Mouse (Mus musculus): ENCODE measurements around the gene Elfn1. TPM values are rescaled to one million over a fixed set of nuclear protein-coding genes. Genes with fewer than 3 reads are reported as not detected.

The Elfn1 gene
- 0.13 TPM in 1 of 2 replicates, not detected in the other for polyA plus RNA-seq (2014; fragmentation: Nextera tagmentation; extraction: Ambion mirVana)

GRCm38 (mm10) chr5:139907714-139908242 is at the start of gene Elfn1:
Gene Elfn1, plus strand, starts transcription at chr5:139907943.
- no peak for ATAC-seq (replicated peaks; ENCODE audit: insufficient number of reproducible peaks, low FRiP score, low TSS enrichment)
- peak within 1 kb of the TSS; percentile 99 for H3K4me2 ChIP-seq
- no peak within 1 kb of the TSS for H3K27ac ChIP-seq (ENCODE audit: low read depth, low read length)
- H3K9ac ChIP-seq (ENCODE audit: low read depth, low read length): peak within 1 kb of the TSS; percentile 58; the same call in 1 of the 2 replicates
- WGBS (ENCODE audit: insufficient replicate concordance): 2% methylated on average over 33 of the region's 33 CpGs
- H3K36me3 ChIP-seq (ENCODE audit: control insufficient read depth, insufficient read depth, low read length): no peaks in the 10 kb centered on the region
- peaks cover 87% of the 10 kb centered on the region for H3K27me3 ChIP-seq (ENCODE audit: control insufficient read depth, insufficient read depth, low read length)
- H3K9me3 ChIP-seq (replicated peaks; ENCODE audit: control insufficient read depth, low read length): no peaks in the 10 kb centered on the region
- peaks cover 25% of the 10 kb centered on the region for H3K4me1 ChIP-seq (ENCODE audit: control insufficient read depth, insufficient read depth, low read length)
- peak within 1 kb of the TSS; percentile 65 for H3K4me3 ChIP-seq (ENCODE audit: low read depth, low read length)

GRCm38 (mm10) chr5:139860328-139861104 is 47.2 kb upstream of the Elfn1 start:
- H3K9me3 ChIP-seq (replicated peaks; ENCODE audit: control insufficient read depth, low read length): no peaks in the 10 kb centered on the region; the same call in 1 of the 2 replicates
- H3K27ac ChIP-seq (ENCODE audit: low read depth, low read length): no peak overlapping the region
- H3K36me3 ChIP-seq (ENCODE audit: control insufficient read depth, insufficient read depth, low read length): no peaks in the 10 kb centered on the region
- no peak overlapping the region for H3K9ac ChIP-seq (ENCODE audit: low read depth, low read length)
- no peak overlapping the region for H3K4me2 ChIP-seq
- no peak for ATAC-seq (replicated peaks; ENCODE audit: insufficient number of reproducible peaks, low FRiP score, low TSS enrichment)
- no peaks in the 10 kb centered on the region; the same call in 1 of the 2 replicates for H3K27me3 ChIP-seq (ENCODE audit: control insufficient read depth, insufficient read depth, low read length)
- H3K4me3 ChIP-seq (ENCODE audit: low read depth, low read length): no peak overlapping the region
- 58% methylated on average over 15 of the region's 15 CpGs for WGBS (ENCODE audit: insufficient replicate concordance)
- H3K4me1 ChIP-seq (ENCODE audit: control insufficient read depth, insufficient read depth, low read length): no peaks in the 10 kb centered on the region

GRCm38 (mm10) chr5:139862759-139863158 is 45.0 kb upstream of the Elfn1 start:
- WGBS (ENCODE audit: insufficient replicate concordance): 54% methylated on average over 4 of the region's 4 CpGs
- no peaks in the 10 kb centered on the region; the same call in 1 of the 2 replicates for H3K27me3 ChIP-seq (ENCODE audit: control insufficient read depth, insufficient read depth, low read length)
- no peak for ATAC-seq (replicated peaks; ENCODE audit: insufficient number of reproducible peaks, low FRiP score, low TSS enrichment)

GRCm38 (mm10) chr5:139870886-139871285 is 36.9 kb upstream of the Elfn1 start:
- WGBS (ENCODE audit: insufficient replicate concordance): 13% methylated on average over 3 of the region's 4 CpGs
- Histone ChIP-seq H3K27ac (ENCODE audit: low read depth, low read length) (no peak overlapping the region), H3K9me3 (replicated peaks; ENCODE audit: control insufficient read depth, low read length) (no peaks in the 10 kb centered on the region), H3K4me2 (no peak overlapping the region), H3K9ac (ENCODE audit: low read depth, low read length) (no peak overlapping the region), H3K4me3 (ENCODE audit: low read depth, low read length) (no peak overlapping the region), H3K4me1 (ENCODE audit: control insufficient read depth, insufficient read depth, low read length) (no peaks in the 10 kb centered on the region), H3K27me3 (ENCODE audit: control insufficient read depth, insufficient read depth, low read length) (0 out of 2 replicates have a peak, but pooled peaks cover 10% of the 10 kb centered on the region), H3K36me3 (ENCODE audit: control insufficient read depth, insufficient read depth, low read length) (no peaks in the 10 kb centered on the region)
- ATAC-seq (replicated peaks; ENCODE audit: insufficient number of reproducible peaks, low FRiP score, low TSS enrichment): no peak

More at GRCm38 (mm10) chr5:139862759-139863158, 45.0 kb upstream of the Elfn1 start:
- Histone ChIP-seq H3K9ac (ENCODE audit: low read depth, low read length) (no peak overlapping the region), H3K27ac (ENCODE audit: low read depth, low read length) (no peak overlapping the region), H3K4me3 (ENCODE audit: low read depth, low read length) (no peak overlapping the region), H3K4me1 (ENCODE audit: control insufficient read depth, insufficient read depth, low read length) (no peaks in the 10 kb centered on the region), H3K4me2 (no peak overlapping the region), H3K36me3 (ENCODE audit: control insufficient read depth, insufficient read depth, low read length) (no peaks in the 10 kb centered on the region), H3K9me3 (replicated peaks; ENCODE audit: control insufficient read depth, low read length) (no peaks in the 10 kb centered on the region; the same call in 1 of the 2 replicates)

GRCm38 (mm10) chr5:139871526-139871925 is 36.2 kb upstream of the Elfn1 start:
- Histone ChIP-seq H3K9ac (ENCODE audit: low read depth, low read length) (no peak overlapping the region), H3K4me3 (ENCODE audit: low read depth, low read length) (no peak overlapping the region), H3K4me2 (no peak overlapping the region), H3K9me3 (replicated peaks; ENCODE audit: control insufficient read depth, low read length) (no peaks in the 10 kb centered on the region), H3K27ac (ENCODE audit: low read depth, low read length) (no peak overlapping the region), H3K27me3 (ENCODE audit: control insufficient read depth, insufficient read depth, low read length) (0 out of 2 replicates have a peak, but pooled peaks cover 10% of the 10 kb centered on the region), H3K4me1 (ENCODE audit: control insufficient read depth, insufficient read depth, low read length) (no peaks in the 10 kb centered on the region), H3K36me3 (ENCODE audit: control insufficient read depth, insufficient read depth, low read length) (no peaks in the 10 kb centered on the region)
- no peak for ATAC-seq (replicated peaks; ENCODE audit: insufficient number of reproducible peaks, low FRiP score, low TSS enrichment)
- 74% methylated on average over 1 of the region's 1 CpGs for WGBS (ENCODE audit: insufficient replicate concordance)

DNA sequence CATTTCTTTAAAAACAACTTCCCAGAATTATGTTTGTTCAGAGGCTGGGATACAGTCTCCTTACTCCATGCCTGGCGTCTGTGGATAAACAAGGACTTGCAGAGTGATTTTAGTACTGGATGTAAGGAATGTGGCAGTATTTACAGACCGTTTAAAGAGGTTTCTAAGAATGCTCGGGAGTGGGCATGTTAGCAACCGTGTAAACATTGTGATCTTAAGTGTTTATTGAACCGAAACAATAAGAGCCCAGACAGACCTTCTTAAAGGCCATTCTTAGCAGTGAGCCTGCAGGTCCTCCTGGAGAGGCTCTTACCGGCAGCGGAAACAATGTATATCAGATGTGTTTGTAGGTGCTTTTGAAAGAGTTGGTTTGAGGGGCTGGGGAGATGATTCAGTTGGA is 30.2 kb upstream of the Elfn1 start:
- Histone ChIP-seq H3K9ac (ENCODE audit: low read depth, low read length) (no peak overlapping the region), H3K9me3 (replicated peaks; ENCODE audit: control insufficient read depth, low read length) (no peaks in the 10 kb centered on the region), H3K4me3 (ENCODE audit: low read depth, low read length) (no peak overlapping the region), H3K4me1 (ENCODE audit: control insufficient read depth, insufficient read depth, low read length) (no peaks in the 10 kb centered on the region), H3K4me2 (no peak overlapping the region), H3K27me3 (ENCODE audit: control insufficient read depth, insufficient read depth, low read length) (0 out of 2 replicates have a peak, but pooled peaks cover 5% of the 10 kb centered on the region), H3K27ac (ENCODE audit: low read depth, low read length) (no peak overlapping the region), H3K36me3 (ENCODE audit: control insufficient read depth, insufficient read depth, low read length) (no peaks in the 10 kb centered on the region)
- 58% methylated on average over 7 of the region's 7 CpGs for WGBS (ENCODE audit: insufficient replicate concordance)
- ATAC-seq (replicated peaks; ENCODE audit: insufficient number of reproducible peaks, low FRiP score, low TSS enrichment): no peak

- WGBS (ENCODE audit: insufficient replicate concordance): 72% methylated on average over 5 of the region's 5 CpGs
These were observed 28.0 kb upstream of the Elfn1 start for GRCm38 (mm10) chr5:139879694-139880093.

GRCm38 (mm10) chr5:139881161-139881560 is 26.6 kb upstream of the Elfn1 start:
- Histone ChIP-seq H3K4me2 (no peak overlapping the region), H3K9me3 (replicated peaks; ENCODE audit: control insufficient read depth, low read length) (no peaks in the 10 kb centered on the region; the same call in 1 of the 2 replicates), H3K27me3 (ENCODE audit: control insufficient read depth, insufficient read depth, low read length) (no peaks in the 10 kb centered on the region), H3K4me1 (ENCODE audit: control insufficient read depth, insufficient read depth, low read length) (no peaks in the 10 kb centered on the region), H3K9ac (ENCODE audit: low read depth, low read length) (no peak overlapping the region), H3K27ac (ENCODE audit: low read depth, low read length) (no peak overlapping the region), H3K4me3 (ENCODE audit: low read depth, low read length) (no peak overlapping the region), H3K36me3 (ENCODE audit: control insufficient read depth, insufficient read depth, low read length) (no peaks in the 10 kb centered on the region)
- WGBS (ENCODE audit: insufficient replicate concordance): 85% methylated on average over 9 of the region's 9 CpGs
- no peak for ATAC-seq (replicated peaks; ENCODE audit: insufficient number of reproducible peaks, low FRiP score, low TSS enrichment)

More at GRCm38 (mm10) chr5:139879694-139880093, 28.0 kb upstream of the Elfn1 start:
- no peaks in the 10 kb centered on the region; the same call in 1 of the 2 replicates for H3K9me3 ChIP-seq (replicated peaks; ENCODE audit: control insufficient read depth, low read length)
- H3K4me2 ChIP-seq: no peak overlapping the region
- H3K36me3 ChIP-seq (ENCODE audit: control insufficient read depth, insufficient read depth, low read length): no peaks in the 10 kb centered on the region
- ATAC-seq (replicated peaks; ENCODE audit: insufficient number of reproducible peaks, low FRiP score, low TSS enrichment): no peak
- H3K9ac ChIP-seq (ENCODE audit: low read depth, low read length): no peak overlapping the region
- H3K4me3 ChIP-seq (ENCODE audit: low read depth, low read length): no peak overlapping the region
- no peaks in the 10 kb centered on the region for H3K4me1 ChIP-seq (ENCODE audit: control insufficient read depth, insufficient read depth, low read length)
- no peaks in the 10 kb centered on the region for H3K27me3 ChIP-seq (ENCODE audit: control insufficient read depth, insufficient read depth, low read length)
- H3K27ac ChIP-seq (ENCODE audit: low read depth, low read length): no peak overlapping the region

Data from heart, embryonic 11.5 days (tissue).